Mouse (Mus musculus) thymus, adult 2 months (tissue): ENCODE data around the gene Cactin.

ENCODE experiments used
- CTCF ChIP-seq: fragments of 200-500 bp; IDR thresholded peaks from 2 replicates; pipeline ENCODE4 v1.5.1; 2012; ENCODE audit warnings: mild to moderate bottlenecking, control low read depth, low read length, moderate library complexity, borderline replicate concordance; ENCODE audit not compliant: control insufficient read depth, poor library complexity, insufficient read depth; ENCODE audit errors: extremely low read depth
- POLR2A ChIP-seq: fragments of 200-500 bp; IDR thresholded peaks from 2 replicates; pipeline ENCODE4 v1.6.1; 2012; ENCODE audit warnings: mild to moderate bottlenecking, low read length, control low read depth, moderate library complexity; ENCODE audit not compliant: control insufficient read depth, poor library complexity, insufficient read depth; ENCODE audit errors: extremely low read depth

DNA sequence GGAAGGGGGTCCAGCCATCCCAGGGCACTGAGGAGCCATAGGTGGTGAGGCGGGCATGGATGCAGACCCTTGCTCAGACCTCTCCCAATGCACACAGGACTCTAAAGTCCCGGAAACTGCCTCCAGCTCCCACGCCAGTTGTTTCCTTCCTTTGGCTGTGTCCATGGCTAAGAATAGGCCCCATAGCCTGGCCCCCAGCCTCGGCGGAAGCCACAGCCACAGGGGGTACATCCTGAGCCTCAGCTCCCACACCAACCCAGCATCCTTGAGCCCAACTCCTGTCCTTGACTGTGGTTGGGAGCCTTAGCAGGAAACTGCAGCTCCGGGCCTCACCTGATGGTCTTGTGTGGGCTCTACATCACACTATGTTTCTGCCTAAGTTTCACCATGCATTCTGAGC lies 6.0 kb downstream of the Cactin start:
- TF ChIP-seq CTCF = no peak
- no peak for TF ChIP-seq POLR2A
